Mouse (Mus musculus) adrenal gland, postnatal 36 days (tissue): Measurements from ENCODE around the gene Gm49661. TPM values are rescaled to one million over a fixed set of nuclear protein-coding genes. Genes with fewer than 3 reads are reported as not detected.

Experiments used
- DNase-seq, 2 experiments: peaks; one replicate each; pipeline ENCODE4 v3.0.0; 2021; ENCODE audit warnings: mixed read lengths in 1 of 2
- total RNA-seq, 2 experiments: library from RNA; stranded (reverse); gene quantifications; 2 replicates each; pipeline ENCODE4 v1.2.3; 2021

The Gm49661 gene
- total RNA-seq, 2 experiments from 2014 or later: 1.5 TPM; not detected in 1

DNA sequence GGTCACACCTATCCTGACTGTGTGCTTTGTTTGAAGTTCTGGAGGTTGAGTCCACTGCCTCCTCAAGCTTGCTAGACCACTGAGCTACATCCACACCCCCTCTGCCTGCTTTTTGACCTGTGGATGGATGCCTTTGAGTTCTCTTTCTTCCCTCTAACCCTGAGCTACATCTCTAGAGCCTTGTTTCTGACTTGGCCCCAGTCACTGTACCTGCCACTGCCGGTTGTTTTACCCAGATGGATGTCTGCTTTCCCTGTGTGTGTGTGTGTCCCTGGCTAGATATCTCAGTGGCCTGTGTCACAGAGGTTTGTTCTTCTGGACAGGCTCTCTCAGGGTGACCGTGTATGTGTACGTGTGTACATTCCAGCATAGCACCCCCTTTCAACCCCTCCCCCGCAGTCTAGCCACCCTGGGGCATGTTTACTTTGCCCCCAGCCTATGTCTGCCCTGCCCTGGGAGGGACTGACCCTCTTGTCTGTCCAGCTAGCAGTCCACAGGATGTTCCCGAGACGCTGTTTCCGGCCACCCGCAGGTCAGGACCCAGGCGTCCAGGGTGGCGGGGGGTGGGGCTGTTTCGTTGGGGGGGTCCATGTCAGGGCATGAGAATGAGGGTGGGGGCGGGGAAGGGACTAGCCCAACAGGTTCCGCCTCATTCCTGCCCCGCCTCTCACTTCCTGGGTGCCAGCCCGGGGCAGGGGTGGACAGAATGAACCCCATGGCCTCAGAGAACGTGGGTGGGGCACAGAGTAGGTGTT, 15.2 kb upstream of the Gm49661 start:
- DNase-seq: peak; percentile 55 to 68

DNA sequence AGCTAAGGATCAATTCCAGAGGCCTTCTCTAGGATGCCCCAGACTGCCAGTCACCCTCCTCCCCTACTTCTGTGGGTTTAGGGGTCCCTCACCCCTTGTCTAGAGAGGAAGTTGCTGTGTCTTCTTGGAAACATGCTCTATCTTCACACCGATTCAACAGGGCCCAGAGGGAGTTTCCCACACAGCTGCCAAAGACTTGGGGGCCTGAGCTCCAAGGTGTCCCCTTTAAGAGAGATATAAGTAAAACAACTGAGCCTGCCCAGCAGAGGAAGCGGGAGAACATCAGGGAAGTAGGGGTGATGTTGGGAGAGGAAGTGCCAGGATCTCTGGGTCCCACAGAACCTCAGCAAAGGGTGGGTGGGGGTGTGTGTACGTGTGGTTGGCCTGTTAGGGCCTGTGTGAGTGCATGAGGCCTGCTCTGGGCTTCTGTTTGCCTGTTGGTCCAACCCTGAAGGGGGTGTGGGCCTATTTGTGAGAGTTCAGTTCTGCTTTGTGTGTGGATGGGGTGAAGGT, 13.3 kb upstream of the Gm49661 start:
- DNase-seq: no peak

DNA sequence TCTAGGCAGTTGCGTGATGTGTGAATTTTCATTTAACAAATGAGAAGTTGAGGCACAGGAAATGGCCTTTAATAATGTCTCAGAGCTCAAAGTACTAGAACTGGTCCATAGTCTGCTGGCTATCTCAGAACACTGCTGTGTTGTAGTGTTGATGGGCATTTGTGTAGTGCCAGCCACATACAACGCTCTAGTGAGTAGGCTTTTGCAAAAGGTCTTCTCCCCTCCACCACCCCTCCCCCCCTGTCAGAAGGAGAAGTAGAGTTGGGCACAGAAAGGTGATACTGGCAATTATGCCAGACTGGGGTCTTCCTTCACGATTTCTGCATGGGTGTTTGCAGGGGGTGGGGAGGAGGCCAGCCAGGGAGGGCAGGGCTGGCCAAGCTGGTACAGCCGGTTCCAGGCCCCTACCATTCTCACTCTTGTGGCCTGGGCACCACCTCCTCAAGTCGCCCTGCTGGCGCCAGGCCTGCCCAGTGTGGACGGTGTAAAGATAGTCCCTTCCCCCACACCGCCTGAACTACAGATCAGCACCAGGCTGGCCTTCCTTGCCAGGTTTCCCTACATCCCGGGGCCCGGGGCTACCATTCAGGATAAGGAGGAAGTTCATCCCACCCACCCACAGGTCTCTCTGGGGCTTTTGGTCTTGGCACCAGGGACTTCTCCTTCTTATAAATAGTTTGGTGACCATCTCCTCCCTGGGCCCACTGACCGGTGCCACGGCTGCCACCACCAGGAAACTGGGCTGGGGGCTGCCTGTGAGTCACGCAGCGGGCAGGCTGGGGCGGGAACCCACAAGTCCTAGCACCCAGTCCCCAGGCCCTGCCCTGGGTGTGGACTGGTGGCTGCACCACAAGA, 12.6 kb upstream of the Gm49661 start:
- peak in 1 of 2 experiments; percentile 20 for DNase-seq

DNA sequence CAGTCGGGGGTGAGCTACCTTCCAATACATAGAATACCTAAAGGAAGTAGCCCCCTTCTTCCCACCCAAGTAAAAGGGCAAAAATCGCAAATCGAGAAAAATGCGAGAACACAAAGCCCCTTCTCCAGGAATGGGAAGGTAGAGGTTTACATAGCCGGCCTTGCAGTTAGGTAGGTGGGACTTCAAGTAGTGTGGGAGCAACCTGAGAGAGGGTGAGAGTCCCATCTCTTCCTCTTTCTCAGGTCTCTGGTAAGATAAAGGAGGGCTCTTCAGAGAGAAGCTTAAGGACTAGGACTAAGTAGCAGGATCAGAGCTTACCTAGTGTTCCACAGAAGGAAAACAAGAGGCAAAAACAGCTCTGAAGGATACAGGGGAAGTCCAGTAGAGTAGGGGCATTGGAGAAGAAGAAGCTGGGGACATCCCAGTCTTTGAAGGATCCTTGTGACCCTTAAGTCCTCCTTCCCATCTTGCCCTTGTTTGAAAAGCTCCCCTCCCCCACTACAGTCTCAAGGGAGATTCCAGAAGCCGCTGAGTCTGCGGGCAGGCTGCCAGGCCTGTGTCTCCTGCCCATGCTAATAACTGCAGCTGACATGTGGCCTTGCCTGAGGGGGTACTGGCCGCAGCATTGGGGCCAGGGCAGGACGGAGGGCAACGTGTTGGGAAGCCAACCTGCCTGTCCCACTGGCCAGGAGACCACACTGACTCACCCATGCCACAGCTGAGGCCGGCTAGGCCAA, 11.6 kb upstream of the Gm49661 start:
- peak; percentile 86 to 93 for DNase-seq

DNA sequence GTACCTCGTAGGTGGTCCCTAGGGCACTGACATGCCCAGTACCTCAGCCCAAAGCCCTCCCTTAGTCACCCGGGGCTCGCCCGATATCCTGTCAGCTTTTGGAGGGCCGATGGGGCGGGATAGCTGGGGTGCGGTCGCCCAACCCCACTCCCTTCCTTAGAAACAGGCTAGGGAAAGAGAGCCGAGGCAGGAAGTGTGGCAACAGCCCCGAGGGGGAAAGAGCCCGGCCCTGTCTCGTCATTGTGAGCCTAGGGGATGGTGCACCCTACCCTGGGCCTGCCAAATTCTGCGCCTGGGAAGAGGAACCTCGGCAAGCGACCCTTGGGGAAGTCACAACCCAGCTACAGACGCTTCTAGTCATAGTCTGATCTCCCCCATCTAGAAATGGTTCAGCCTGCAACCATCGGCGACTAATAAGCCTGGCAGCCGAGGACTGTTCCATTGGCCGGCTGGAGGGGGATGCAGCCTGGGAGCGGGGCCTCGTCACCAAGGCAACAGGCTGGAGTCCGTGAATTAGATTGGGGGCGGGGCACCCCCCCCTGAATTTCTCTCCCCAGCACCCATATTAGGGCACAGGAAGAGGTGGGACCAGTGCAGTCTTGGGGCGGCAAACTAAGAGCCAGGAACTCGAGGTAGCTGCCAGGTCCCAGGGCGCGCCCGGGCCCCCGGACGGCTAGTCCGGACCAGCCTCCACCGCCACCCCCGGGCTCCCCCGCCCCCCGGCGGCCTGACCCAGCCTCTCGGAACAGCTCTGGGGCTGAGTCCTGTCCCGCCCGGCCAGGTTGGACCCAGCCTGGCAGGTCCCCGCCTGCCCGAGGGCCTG, 10.6 kb upstream of the Gm49661 start:
- DNase-seq: peak; percentile 95 to 97

DNA sequence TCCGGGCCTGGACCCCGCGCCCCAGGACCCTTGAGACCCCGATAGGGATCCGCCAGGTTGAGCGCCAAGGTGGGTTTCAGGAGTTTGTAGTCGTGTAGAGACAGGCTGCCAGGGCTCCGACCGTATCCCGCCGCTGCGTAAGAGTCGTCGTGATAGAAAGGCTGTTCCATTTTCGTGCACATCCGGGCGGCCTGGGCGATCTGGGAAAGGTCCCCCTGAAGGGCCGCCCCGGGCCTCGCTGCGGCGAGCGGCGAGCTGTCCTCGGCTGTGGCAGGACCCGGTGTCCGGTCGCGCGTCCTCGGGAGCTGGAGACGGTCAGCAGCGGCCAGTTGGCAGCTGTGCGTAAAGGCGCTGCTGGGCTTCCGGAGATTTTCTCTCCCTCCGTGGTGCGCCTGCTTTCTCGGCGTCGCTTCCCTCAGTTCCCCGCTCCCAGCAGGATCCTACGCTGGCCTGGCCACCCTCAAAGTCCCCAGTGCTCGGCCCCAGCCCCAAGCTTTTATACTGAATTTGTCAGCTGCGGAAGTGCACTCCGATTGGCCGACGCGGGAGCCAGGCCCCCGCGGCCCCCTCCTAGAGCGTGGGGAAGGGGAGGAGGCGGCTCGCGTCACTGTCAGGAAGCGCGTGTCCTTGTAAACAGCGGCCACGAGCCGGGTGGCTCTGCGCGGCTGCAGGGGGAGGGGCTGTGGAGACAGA, 9.2 kb upstream of the Gm49661 start, which contains the start of gene Junb:
Gene Junb (minus strand): TSS at position 471 of the 693 bp plus-strand sequence.
- DNase-seq: peak; percentile 96 to 97

DNA sequence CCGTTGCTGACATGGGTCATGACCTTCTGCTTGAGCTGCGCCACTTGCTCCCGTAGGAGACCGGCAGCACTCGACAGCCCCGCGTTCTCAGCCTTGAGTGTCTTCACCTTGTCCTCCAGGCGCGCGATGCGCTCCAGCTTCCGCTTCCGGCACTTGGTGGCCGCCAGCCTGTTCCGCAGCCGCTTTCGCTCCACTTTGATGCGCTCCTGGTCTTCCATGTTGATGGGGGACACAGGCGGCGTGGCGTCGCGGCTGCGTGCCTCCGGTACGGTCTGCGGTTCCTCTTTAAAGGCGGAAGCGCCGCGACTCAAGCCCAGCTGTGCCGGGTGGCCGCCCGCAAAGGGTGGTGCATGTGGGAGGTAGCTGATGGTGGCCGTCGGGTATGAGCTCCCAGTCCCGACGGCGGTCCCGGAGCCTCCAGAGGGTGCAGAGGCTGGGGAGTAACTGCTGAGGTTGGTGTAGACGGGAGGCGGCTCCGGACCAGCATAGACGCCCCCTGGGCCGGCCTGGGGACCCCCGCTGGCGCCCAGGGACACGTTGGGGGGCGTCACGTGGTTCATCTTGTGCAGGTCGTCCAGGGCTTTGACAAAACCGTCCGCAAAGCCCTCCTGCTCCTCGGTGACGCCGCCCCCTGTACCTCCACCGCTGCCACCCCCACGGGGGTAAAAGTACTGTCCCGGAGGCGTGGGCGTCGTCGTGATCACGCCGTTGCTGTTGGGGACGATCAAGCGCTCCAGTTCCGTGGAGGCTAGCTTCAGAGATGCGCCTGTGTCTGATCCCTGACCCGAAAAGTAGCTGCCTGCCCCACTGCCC, 8.4 kb upstream of the Gm49661 start:
- peak; percentile 78 to 81 for DNase-seq

DNA sequence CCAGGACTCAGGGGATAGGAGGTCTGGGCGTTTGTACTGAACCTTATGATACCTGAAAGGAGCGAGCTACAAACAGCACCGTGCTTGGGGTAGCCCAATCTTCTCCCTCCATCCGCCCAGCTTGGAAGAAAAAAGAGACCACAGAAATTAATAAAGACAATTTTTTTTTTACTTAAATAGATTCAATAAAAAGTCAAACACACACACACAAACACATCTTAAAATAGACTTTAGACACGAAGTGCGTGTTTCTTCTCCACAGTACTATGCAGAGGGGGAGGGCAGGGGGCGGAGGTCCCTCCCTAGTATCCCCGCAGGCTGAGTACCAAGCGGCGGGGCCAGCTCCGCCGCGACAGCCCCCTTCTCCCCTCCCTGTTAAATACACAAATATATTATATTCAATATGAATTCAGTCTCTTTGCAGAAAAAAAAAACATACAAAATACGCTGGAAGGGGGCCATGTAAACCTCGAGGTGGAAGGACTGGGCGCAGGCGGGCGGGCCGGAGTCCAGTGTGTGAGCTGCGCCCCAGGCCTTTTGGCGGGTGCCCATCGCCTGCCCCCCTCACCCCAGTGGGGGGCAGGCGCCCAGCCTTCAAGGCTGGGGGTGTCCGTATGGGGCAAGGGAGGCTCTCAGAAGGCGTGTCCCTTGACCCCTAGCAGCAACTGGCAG, 7.7 kb upstream of the Gm49661 start:
- DNase-seq: no peak

DNA sequence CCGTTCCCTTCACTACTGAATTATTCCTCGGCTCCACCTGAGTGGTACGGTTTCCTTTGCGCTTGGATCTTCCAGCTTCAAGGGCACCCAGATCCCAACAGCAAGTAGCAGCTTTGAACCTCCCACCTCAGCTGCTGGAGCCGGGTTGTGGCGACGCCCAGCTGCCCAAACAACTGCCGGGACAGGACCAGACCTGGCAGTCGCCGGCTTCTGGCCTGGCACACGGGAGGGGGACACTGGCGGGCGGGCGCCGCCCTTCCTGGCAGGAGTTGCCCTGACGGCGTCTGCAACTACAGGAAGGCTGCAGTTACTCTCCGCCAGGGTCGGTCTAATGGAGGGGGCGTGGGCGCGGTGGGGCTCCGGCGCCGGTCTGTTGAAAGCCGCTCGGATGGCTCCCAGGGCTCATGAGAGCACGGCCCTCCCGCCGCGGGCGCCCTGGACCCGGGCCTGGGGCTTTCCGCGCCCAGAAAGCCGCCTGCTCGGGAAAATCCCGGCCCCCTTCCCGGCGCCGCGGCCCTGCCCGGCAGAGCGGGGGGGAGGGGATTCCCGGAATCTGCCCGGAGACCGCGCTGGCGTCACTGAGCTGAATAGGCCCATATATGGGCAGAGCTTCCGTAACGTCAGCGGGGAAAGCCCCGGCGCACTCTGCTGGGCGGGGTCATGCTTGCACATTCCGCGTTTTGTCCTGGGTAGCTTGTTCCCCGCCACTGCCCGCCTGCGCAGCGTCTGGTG, 7.0 kb upstream of the Gm49661 start:
- DNase-seq: peak; percentile 97 to 98

DNA sequence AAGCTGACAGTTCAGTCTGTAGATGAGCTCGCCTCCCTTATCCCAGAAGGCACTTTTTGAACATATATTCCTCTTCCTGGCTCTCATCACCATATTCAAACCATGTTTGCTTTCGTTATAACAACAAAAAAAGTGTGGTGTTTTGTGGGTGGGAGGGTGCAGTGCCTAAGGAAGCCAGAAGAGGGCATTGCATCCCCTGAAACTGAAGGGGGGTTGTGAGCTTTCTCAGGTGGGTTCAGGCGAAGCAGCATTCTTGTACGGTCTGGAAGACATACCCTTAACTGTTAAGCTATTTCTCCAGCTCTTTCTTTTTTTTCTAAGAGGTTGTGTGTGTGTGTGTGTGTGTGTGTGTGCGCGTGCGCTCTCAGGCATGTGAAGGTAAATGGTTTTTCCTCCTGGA, 6.2 kb upstream of the Gm49661 start:
- DNase-seq: peak; percentile 72 to 77

DNA sequence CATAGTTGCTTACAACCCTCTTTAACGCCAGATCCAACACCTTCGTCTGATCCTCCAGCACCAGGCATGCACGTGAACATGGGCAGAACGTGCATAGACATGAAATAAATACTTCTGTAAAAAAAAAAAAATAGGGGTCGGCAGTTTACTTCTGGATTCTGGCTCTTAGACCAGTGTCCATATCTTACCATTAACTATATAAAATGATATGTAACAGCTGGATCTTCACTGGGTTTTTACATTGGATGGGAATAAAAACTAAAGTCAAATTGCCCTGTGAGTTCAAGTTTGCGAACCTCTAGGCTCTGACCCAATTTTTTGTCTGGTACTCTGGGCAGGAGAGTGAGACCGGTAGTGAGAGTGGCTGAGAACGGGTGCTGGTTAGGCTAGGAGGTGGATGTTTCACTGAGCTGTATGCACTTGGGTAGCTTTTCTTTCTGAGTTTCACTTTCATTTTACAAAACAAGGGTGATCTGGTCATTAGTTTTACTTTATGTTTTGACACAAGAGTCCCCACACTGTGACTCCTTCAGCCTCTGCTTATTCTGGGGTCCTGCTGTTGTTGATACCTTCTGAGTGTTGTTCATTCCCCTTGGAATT, 5.4 kb upstream of the Gm49661 start:
- no peak for DNase-seq

DNA sequence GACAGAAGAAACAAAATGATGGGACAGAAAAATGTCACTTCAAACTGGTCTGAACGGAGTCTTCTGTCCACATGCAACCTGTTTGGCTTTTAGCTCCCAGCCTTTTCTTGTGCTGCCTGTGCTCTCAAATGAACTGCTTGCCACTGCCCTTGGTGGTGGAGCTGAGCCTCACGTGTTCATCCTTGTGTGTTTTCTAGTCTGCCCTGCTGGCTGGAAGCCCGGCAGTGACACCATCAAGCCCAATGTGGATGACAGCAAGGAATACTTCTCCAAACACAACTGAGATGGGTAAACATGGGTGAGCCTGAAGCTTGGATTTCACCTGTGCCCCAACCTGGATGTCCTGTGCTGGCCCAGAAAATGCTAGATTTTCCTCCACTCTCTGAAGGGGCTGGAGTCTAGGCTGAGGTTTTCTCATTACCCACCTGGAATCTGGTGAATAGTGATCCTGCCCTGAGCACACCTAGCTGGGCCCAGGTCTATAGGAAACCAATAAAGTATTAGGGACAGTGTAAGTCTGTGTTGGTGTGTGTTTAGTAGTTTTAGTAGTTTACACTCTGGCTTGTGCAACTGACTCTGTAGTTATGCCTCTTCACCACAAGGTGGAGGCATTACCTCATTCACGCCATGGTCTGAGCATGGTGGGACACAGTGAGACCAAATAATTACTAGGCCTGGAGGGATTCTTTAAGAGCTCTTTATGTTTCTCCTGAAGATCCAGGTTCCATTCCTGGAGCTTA, 4.7 kb upstream of the Gm49661 start:
- peak; percentile 88 to 91 for DNase-seq

DNA sequence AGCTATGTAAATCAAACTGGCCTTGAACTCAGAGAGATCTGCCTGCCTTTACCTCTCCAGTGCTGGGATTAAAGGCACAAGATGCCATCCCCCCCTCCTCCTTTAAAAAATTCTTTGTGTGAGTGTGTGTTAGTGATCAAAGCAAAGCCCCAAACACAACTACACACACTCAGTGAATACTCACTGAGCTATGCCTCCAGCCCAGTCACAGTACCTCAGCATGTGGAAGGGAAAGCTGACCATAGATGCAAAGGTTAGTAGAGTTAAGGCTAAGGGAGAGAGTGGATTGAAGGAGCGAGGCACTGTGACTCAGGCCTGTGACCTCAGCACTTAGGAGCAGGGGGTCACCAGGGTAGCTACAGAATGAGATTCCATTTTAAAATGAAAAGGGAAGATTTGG, 3.8 kb upstream of the Gm49661 start:
- DNase-seq: no peak

DNA sequence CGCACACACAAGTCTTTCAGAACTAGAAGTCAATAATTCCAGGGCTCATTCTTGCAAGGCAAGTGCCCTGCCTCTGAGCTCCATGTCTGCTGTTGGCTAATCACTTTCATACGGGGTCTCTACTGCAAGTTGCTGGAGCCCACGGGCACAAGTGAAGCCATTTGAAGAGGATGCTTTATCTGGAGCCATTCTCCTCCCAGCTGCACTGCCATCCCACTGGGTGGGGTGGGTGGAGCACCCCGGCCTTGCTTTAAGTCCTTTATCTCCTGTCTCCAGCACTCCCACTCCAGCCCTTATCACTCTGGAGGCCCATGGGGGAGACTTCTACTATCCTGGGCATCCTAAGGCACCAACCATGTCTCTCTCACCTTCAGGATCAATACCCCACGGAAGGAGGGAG, 1.7 kb upstream of the Gm49661 start:
- no peak for DNase-seq

DNA sequence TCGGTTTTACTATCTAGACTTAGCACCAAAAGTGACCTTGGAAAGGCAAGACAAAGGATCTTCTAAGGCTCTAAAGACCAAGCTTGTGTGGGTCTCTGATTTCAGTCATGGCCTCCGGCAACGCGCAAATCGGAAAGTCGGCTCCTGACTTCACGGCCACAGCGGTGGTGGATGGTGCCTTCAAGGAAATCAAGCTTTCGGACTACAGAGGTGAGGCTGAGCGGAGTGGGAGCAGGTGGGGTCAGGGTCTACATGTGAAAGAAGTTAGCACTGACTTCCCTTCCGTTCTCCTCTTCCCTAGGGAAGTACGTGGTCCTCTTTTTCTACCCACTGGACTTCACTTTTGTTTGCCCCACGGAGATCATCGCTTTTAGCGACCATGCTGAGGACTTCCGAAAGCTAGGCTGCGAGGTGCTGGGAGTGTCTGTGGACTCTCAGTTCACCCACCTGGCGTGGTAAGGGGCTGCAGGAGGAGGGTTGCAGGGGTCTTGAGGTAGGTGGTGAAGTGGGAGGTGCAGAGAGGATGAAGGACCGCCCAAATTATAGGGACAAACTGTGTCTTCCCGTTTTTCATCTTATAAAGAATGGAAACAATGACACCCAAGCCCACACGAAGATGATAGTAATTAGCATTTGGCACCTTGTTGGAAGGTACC, 1.0 kb upstream of the Gm49661 start:
- DNase-seq: peak in 1 of 2 experiments; percentile 21

DNA sequence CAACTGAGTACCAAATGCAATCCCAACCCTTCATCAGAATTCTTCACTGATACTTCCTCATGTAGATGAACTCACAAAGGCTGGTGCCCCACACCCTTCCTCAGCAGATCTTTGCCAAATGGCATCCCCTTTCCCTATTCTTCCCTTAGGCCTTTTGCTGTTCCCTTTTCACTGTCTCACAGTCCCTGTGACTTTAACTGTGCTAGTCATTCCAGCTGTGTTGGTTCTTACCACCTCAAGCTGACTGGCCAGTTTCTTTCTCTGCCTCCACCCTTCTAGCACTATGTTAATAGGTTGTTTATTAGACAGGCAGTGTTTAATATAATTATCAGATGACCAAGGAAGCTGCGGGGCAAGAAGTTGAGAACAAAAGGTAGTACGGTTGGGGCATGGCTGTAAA, 583 bp downstream of the Gm49661 start:
- DNase-seq: no peak
